ENCODE assay signal across 8 mouse cellular contexts in the genomic region with DNA sequence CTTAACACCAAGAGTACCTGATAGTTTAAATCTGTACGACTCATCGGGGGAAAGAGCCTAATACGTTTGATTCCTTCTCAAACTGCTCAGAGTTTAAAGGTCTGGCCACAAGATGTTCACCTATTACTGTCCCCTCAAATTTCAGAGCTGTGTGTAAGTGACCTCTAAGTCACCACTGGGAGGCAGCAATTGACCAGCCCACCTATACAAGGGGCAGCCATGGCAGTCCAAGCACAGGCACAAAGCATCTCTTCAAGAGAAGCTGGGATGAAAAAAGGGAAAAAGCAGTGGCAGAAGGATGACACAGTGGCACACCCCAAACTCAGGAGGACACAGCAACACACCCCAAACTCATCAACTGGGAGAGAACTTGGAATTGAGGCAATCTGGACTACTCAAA. TPM values are rescaled to one million over a fixed set of nuclear protein-coding genes. Genes with fewer than 3 reads are reported as not detected.
DNase-seq lines count a peak whose midpoint lies in the region; ATAC-seq and TF ChIP-seq lines count a peak whose summit lies in the region.

No protein-coding gene starts in this region.

- no peak overlapping the region for H3K4me3 ChIP-seq in hindbrain, postnatal 0 days (ENCODE audit: low read length)
- no peak overlapping the region for H3K4me3 ChIP-seq in midbrain, embryonic 14.5 days (replicated peaks; ENCODE audit: low read depth, low read length)

- H3K4me1 ChIP-seq in hindbrain, postnatal 0 days (ENCODE audit: insufficient read depth, low read length), result no peaks in the 10 kb centered on the region
- H3K4me1 ChIP-seq in midbrain, embryonic 14.5 days (ENCODE audit: control insufficient read depth, insufficient read depth, low read length), result no peaks in the 10 kb centered on the region

- H3K9ac ChIP-seq in hindbrain, postnatal 0 days (replicated peaks; ENCODE audit: low read length), result no peak overlapping the region
- H3K9ac ChIP-seq in midbrain, embryonic 14.5 days (replicated peaks; ENCODE audit: low read length), result no peak overlapping the region

- DNase-seq in adrenal gland, postnatal 10 days, result peak; percentile 20
- no peak for DNase-seq in adrenal gland, postnatal 36 days
- peak; percentile 27 to 32 for DNase-seq in lung, adult 18-20 months
- DNase-seq in lung, postnatal 25 days (ENCODE audit: low spot score), result no peak
- peak; percentile 54 for DNase-seq in hindbrain, postnatal 0 days (ENCODE audit: low spot score)
- peak; percentile 61 for DNase-seq in midbrain, embryonic 14.5 days
- no peak for DNase-seq in testis, postnatal 14 days (ENCODE audit: low spot score)
- DNase-seq in frontal cortex, postnatal 25 days (ENCODE audit: low spot score in 2 of 2), result no peak

- ATAC-seq in hindbrain, postnatal 0 days, result peak; percentile 74; the same call in 1 of the 2 replicates
- ATAC-seq in midbrain, embryonic 14.5 days (ENCODE audit: low FRiP score, low TSS enrichment), result peak; percentile 58; the same call in 1 of the 2 replicates

- H3K27me3 ChIP-seq in hindbrain, postnatal 0 days (ENCODE audit: insufficient read depth, low read length), result no peaks in the 10 kb centered on the region
- H3K27me3 ChIP-seq in midbrain, embryonic 14.5 days (ENCODE audit: control insufficient read depth, insufficient read depth, low read length), result no peaks in the 10 kb centered on the region

- peak; percentile 67 for TF ChIP-seq CTCF in hindbrain, postnatal 0 days (IDR thresholded peaks at IDR 0.05; ENCODE audit: low read depth)

- 85% methylated on average over 3 of the region's 3 CpGs for whole genome bisulfite sequencing in hindbrain, postnatal 0 days
- WGBS in midbrain, embryonic 14.5 days, result 87% methylated on average over 3 of the region's 3 CpGs

- H3K9me3 ChIP-seq in hindbrain, postnatal 0 days (ENCODE audit: low read length), result no peaks in the 10 kb centered on the region
- H3K9me3 ChIP-seq in midbrain, embryonic 14.5 days (ENCODE audit: control insufficient read depth, low read length), result no peaks in the 10 kb centered on the region

- H3K36me3 ChIP-seq in hindbrain, postnatal 0 days (ENCODE audit: insufficient read depth, low read length), result peaks cover 14% of the 10 kb centered on the region; the same call in 1 of the 2 replicates
- H3K36me3 ChIP-seq in midbrain, embryonic 14.5 days (ENCODE audit: control insufficient read depth, insufficient read depth, low read length), result no peaks in the 10 kb centered on the region

- no peak overlapping the region for H3K27ac ChIP-seq in hindbrain, postnatal 0 days
- H3K27ac ChIP-seq in midbrain, embryonic 14.5 days (replicated peaks; ENCODE audit: low read depth, low read length), result no peak overlapping the region

- no peak overlapping the region for H3K4me2 ChIP-seq in hindbrain, postnatal 0 days (ENCODE audit: low read depth, low read length)
- no peak overlapping the region for H3K4me2 ChIP-seq in midbrain, embryonic 14.5 days (ENCODE audit: low read length)

RNA-seq across cellular contexts. Expression of a gene that starts 28.1 kb away (rescaled TPM):
- total RNA-seq in adrenal gland, postnatal 10 days (2021), result 10 to 100 TPM; 32.3 to 51.7 TPM
- 10 to 100 TPM; 69.0 to 98.7 TPM for total RNA-seq in adrenal gland, postnatal 36 days (2021)
- total RNA-seq in hindbrain, postnatal 0 days (2014; rRNA removed), result 15.9 and 18.0 TPM in 2 replicates
- 8.7 and 9.5 TPM in 2 replicates for polyA plus RNA-seq in hindbrain, postnatal 0 days (2015; fragmentation: Nextera tagmentation; extraction: Ambion mirVana)
- 3.6 and 7.0 TPM in 2 replicates for polyA plus RNA-seq in midbrain, embryonic 14.5 days (2014; fragmentation: Nextera tagmentation; extraction: Ambion mirVana)

Comparison
In these comparisons a context has a peak if more than half of its experiments do, and no peak if none do; other contexts are left out.
1. DNase-seq: peak in adrenal gland, postnatal 10 days (single experiment), lung, adult 18-20 months (2 of 2), hindbrain, postnatal 0 days (single experiment) and midbrain, embryonic 14.5 days (single experiment); none in adrenal gland, postnatal 36 days (0 of 2), lung, postnatal 25 days (single experiment), testis, postnatal 14 days (single experiment) and frontal cortex, postnatal 25 days (0 of 2).